ENCODE assay signal across 15 mouse cellular contexts in the genomic region with DNA sequence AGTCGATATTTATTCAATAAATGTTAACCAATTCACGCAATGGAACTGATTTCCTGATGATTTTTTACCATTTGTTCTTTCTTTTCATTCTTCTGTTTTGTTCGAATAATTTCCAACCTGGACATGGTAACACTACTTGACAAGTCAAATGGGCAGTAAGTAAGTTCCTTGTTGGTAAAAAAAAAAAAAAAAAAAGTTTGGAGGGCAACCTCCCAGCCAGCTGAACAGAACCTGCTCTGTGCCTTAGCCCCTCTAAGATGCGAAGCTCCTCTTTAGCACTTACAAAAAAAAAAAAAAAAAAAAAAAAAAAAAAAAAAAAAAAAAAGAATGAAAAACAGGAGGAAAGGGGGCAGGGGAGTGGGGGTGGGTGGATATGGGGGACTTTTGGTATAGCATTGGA.
DNase-seq lines count a peak whose midpoint lies in the region; ATAC-seq and TF ChIP-seq lines count a peak whose summit lies in the region.
"Had no signal": no experiment of that assay in that cellular context is flagged by ENCODE, and none has a peak within 500 bp of the region (broad histone marks: within the 10 kb centered on the region; RNA-seq: fewer than 3 reads in every experiment).

No protein-coding gene starts in this region.

- H3K4me1 ChIP-seq in forebrain, embryonic 15.5 days, result peaks cover 6% of the 10 kb centered on the region
- H3K4me1 ChIP-seq in midbrain, embryonic 11.5 days (ENCODE audit: control insufficient read depth, insufficient read depth, low read length), result peaks cover 6% of the 10 kb centered on the region
- H3K4me1 ChIP-seq in limb, embryonic 10.5 days, result no peaks in the 10 kb centered on the region

- no peaks in the 10 kb centered on the region for H3K9me3 ChIP-seq in forebrain, embryonic 15.5 days
- no peaks in the 10 kb centered on the region; the same call in 1 of the 2 replicates for H3K9me3 ChIP-seq in midbrain, embryonic 11.5 days (ENCODE audit: control insufficient read depth, low read length)
- no peaks in the 10 kb centered on the region for H3K9me3 ChIP-seq in limb, embryonic 10.5 days (replicated peaks)

- 10% methylated on average over 4 of the region's 4 CpGs for WGBS in forebrain, embryonic 15.5 days
- WGBS in midbrain, embryonic 11.5 days, result 23% methylated on average over 4 of the region's 4 CpGs
- 27% methylated on average over 4 of the region's 4 CpGs for WGBS in limb, embryonic 10.5 days

- no peaks in the 10 kb centered on the region for H3K27me3 ChIP-seq in forebrain, embryonic 15.5 days
- H3K27me3 ChIP-seq in midbrain, embryonic 11.5 days (ENCODE audit: control insufficient read depth, insufficient read depth, low read length), result no peaks in the 10 kb centered on the region
- H3K27me3 ChIP-seq in limb, embryonic 10.5 days (ENCODE audit: low read depth, poor library complexity, severe bottlenecking), result no peaks in the 10 kb centered on the region
- H3K27me3 ChIP-seq: CH12.LX had no signal

- no peak for DNase-seq in left cerebral cortex, adult 2 months (ENCODE audit: extremely low spot score in 1 of 2, low spot score in 2 of 2)
- DNase-seq in left cerebral cortex, adult 18-20 months (ENCODE audit: low spot score in 2 of 2), result no peak
- DNase-seq in midbrain, embryonic 11.5 days (ENCODE audit: low spot score, missing footprints), result peak; percentile 87
- no peak for DNase-seq in limb, embryonic 10.5 days (ENCODE audit: low spot score)
- DNase-seq in right cerebral cortex, postnatal 36 days (ENCODE audit: low spot score in 2 of 2), result no peak
- no peak for DNase-seq in cerebellum, adult 11-12 months
- DNase-seq: adrenal gland, postnatal 25 days; gastrocnemius, postnatal 25 days; kidney, postnatal 4 days; lung, postnatal 4 days; thymus, postnatal 36 days had no signal

- no peaks in the 10 kb centered on the region for H3K36me3 ChIP-seq in forebrain, embryonic 15.5 days
- no peaks in the 10 kb centered on the region for H3K36me3 ChIP-seq in midbrain, embryonic 11.5 days (ENCODE audit: control insufficient read depth, insufficient read depth, low read length)
- H3K36me3 ChIP-seq in limb, embryonic 10.5 days, result no peaks in the 10 kb centered on the region

- H3K4me3 ChIP-seq in left cerebral cortex, adult 2 months, result peak overlapping the region; percentile 7; the same call in 1 of the 2 replicates
- 0 out of 2 replicates have a peak overlapping the region, but pooled peaks have one; percentile 14 for H3K4me3 ChIP-seq in forebrain, embryonic 15.5 days
- no peak overlapping the region for H3K4me3 ChIP-seq in midbrain, embryonic 11.5 days (ENCODE audit: low read depth, low read length)
- H3K4me3 ChIP-seq in limb, embryonic 10.5 days, result no peak overlapping the region

- H3K9ac ChIP-seq in forebrain, embryonic 15.5 days (replicated peaks), result no peak overlapping the region
- H3K9ac ChIP-seq in midbrain, embryonic 11.5 days (ENCODE audit: low read length), result no peak overlapping the region
- H3K9ac ChIP-seq: liver, embryonic 14.5 days had no signal

- ATAC-seq in forebrain, embryonic 15.5 days (replicated peaks), result no peak
- peak; percentile 60; the same call in 1 of the 2 replicates for ATAC-seq in midbrain, embryonic 11.5 days (ENCODE audit: low FRiP score)
- ATAC-seq: inflammation-experienced regulatory T-cells, adult 6 months had no signal

- no peak for TF ChIP-seq CTCF in left cerebral cortex, adult 2 months (IDR thresholded peaks at IDR 0.05)

- H3K27ac ChIP-seq in left cerebral cortex, adult 2 months, result peak overlapping the region; percentile 57
- no peak overlapping the region for H3K27ac ChIP-seq in forebrain, embryonic 15.5 days (replicated peaks)
- H3K27ac ChIP-seq in midbrain, embryonic 11.5 days (ENCODE audit: low read depth, low read length), result no peak overlapping the region
- H3K27ac ChIP-seq in limb, embryonic 10.5 days, result no peak overlapping the region
- H3K27ac ChIP-seq: liver, embryonic 14.5 days had no signal

- H3K4me2 ChIP-seq in forebrain, embryonic 15.5 days (replicated peaks), result peak overlapping the region; percentile 34
- H3K4me2 ChIP-seq in midbrain, embryonic 11.5 days, result peak overlapping the region; percentile 30

- intact Hi-C loops in left cerebral cortex, adult 2 months (cut with DNase I), result loop anchor here (10.0 kb wide), 1 partner anchor 373 kb away; no protein-coding TSS in a partner anchor

Comparison
In these comparisons a context has a peak if more than half of its experiments do, and no peak if none do; other contexts are left out.
1. H3K4me3 ChIP-seq: peak in left cerebral cortex, adult 2 months (single experiment) and forebrain, embryonic 15.5 days (single experiment); none in midbrain, embryonic 11.5 days (single experiment) and limb, embryonic 10.5 days (single experiment).